Mouse (Mus musculus): ENCODE measurements at regions not wholly inside any gene's neighbourhood (a gene's known extent, or its start where the extent isn't known, plus 50 kb on each side); places are given as distances from the start of the nearest gene placed in this dataset.

DNA sequence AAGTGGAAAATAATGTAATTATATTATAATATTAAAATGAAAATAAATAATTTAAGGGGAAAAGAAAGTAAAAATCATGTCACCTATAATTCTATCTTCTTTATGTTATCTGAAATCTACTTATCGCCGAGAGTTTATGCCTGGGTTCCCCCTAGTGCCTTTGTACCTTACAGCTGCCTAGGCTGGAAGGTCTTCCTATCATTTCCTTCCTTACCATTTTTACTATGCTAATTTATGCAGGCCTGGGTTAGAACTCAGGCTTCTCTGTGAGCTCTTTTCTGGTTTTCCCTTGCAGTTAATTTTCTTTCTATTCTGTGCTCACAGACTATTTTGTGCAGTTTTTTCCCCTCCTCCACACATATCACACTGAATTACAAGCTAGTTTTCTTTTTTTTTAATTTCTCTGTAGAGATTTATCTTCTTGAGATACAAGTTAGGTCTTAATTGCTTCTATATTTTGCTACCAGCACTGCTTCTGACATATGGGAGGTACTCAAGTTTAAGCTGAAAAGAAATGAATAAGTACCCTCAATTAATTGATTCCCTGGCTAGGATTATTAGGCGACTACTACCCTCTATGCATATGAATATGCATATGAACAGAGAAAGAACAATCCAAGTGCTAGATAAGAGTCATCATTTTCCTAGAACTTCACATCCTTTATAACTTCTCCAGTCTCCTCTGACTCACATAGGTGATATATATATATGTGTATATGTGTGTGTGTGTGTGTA, 724.0 kb upstream of the Chordc1 start:
- TF ChIP-seq CTCF (IDR thresholded peaks at IDR 0.05; ENCODE audit: low read depth, low read length) (no peak), POLR2A (IDR thresholded peaks at IDR 0.05; ENCODE audit: extremely low read depth, insufficient read depth, low read length) (no peak)
